Mouse (Mus musculus) fibroblast of lung, adult 2 months (primary cell): ENCODE measurements around the gene Gm14412.
"Not testable (repeated sequence)": the region's sequence is repeated elsewhere in the genome, so short reads cannot be mapped to it uniquely, and the experiment has no call there.

Source experiments
- DNase-seq: peaks from one replicate; pipeline ENCODE4 v3.0.0-alpha.2; 2011; ENCODE audit warnings: low read depth

The Gm14412 gene

GRCm38 (mm10) chr2:177324257-177324733 is at the start of gene Gm14412:
TSS of gene Gm14412 (minus strand) at chr2:177324307.
- DNase-seq: not testable (repeated sequence)

GRCm38 (mm10) chr2:177329661-177330292 is 5.7 kb upstream of the Gm14412 start:
- DNase-seq: not testable (repeated sequence)

- not testable (repeated sequence) for DNase-seq
Observed at GRCm38 (mm10) chr2:177321361-177321760, 2.7 kb downstream of the Gm14412 start.

- not testable (repeated sequence) for DNase-seq
Observed at GRCm38 (mm10) chr2:177320786-177321320, 3.3 kb downstream of the Gm14412 start.

- DNase-seq: no peak
Observed at GRCm38 (mm10) chr2:177318996-177319395, 5.1 kb downstream of the Gm14412 start.

- DNase-seq: not testable (repeated sequence)
Observed at GRCm38 (mm10) chr2:177309627-177310026, 14.5 kb downstream of the Gm14412 start.

GRCm38 (mm10) chr2:177304980-177305379 is 19.1 kb downstream of the Gm14412 start:
- not testable (repeated sequence) for DNase-seq

GRCm38 (mm10) chr2:177283701-177284100 is 40.4 kb downstream of the Gm14412 start:
- DNase-seq: not testable (repeated sequence)

- DNase-seq: not testable (repeated sequence)
Observed at GRCm38 (mm10) chr2:177277754-177278153, 46.4 kb downstream of the Gm14412 start.

- DNase-seq: not testable (repeated sequence)
Observed at GRCm38 (mm10) chr2:177272237-177272636, 51.9 kb downstream of the Gm14412 start.

GRCm38 (mm10) chr2:177266936-177267335 is 57.2 kb downstream of the Gm14412 start, which contains the start of gene Gm14409:
TSS of gene Gm14409 (minus strand) at chr2:177267036.
- not testable (repeated sequence) for DNase-seq
